Mouse (Mus musculus): ENCODE data around the gene Olfr323. TPM values are rescaled to one million over a fixed set of nuclear protein-coding genes. Genes with fewer than 3 reads are reported as not detected.

Gene Olfr323
- polyA plus RNA-seq, 1 experiment from 2014 or later = not detected

- ATAC-seq (ENCODE audit: low FRiP score) (no peak), DNase-seq (ENCODE audit: low spot score) (no peak)
- no peak overlapping the region for H3K4me2 ChIP-seq (replicated peaks; ENCODE audit: low read depth, low read length)
- H3K9ac ChIP-seq (ENCODE audit: low read depth, low read length) = no peak overlapping the region
- H3K36me3 ChIP-seq (ENCODE audit: control insufficient read depth, insufficient read depth, low read length) = no peaks in the 10 kb centered on the region
- H3K4me1 ChIP-seq (replicated peaks; ENCODE audit: control insufficient read depth, insufficient read depth, low read length) = no peaks in the 10 kb centered on the region
- H3K4me3 ChIP-seq (ENCODE audit: low read depth, low read length) = no peak overlapping the region
- no peaks in the 10 kb centered on the region for H3K27me3 ChIP-seq (ENCODE audit: control insufficient read depth, insufficient read depth, low read length)
- no peak overlapping the region for H3K27ac ChIP-seq (ENCODE audit: low read depth, low read length)
- no peaks in the 10 kb centered on the region for H3K9me3 ChIP-seq (ENCODE audit: control insufficient read depth, low read length)
- 87% methylated on average over 3 of the region's 3 CpGs for WGBS
Measured at GRCm38 (mm10) chr11:58613359-58613758, 16.9 kb downstream of the Olfr323 start.

- ATAC-seq (ENCODE audit: low FRiP score) (no peak), DNase-seq (ENCODE audit: low spot score) (no peak)
- H3K4me2 ChIP-seq (replicated peaks; ENCODE audit: low read depth, low read length) = no peak overlapping the region
- no peaks in the 10 kb centered on the region for H3K9me3 ChIP-seq (ENCODE audit: control insufficient read depth, low read length)
- H3K36me3 ChIP-seq (ENCODE audit: control insufficient read depth, insufficient read depth, low read length) = no peaks in the 10 kb centered on the region
- H3K4me1 ChIP-seq (replicated peaks; ENCODE audit: control insufficient read depth, insufficient read depth, low read length) = no peaks in the 10 kb centered on the region
- no peak overlapping the region for H3K9ac ChIP-seq (ENCODE audit: low read depth, low read length)
- H3K27ac ChIP-seq (ENCODE audit: low read depth, low read length) = no peak overlapping the region
- no peak overlapping the region for H3K4me3 ChIP-seq (ENCODE audit: low read depth, low read length)
- no peaks in the 10 kb centered on the region for H3K27me3 ChIP-seq (ENCODE audit: control insufficient read depth, insufficient read depth, low read length)
- 82% methylated on average over 6 of the region's 6 CpGs for WGBS
Measured at GRCm38 (mm10) chr11:58607030-58607429, 23.3 kb downstream of the Olfr323 start.

- Histone ChIP-seq H3K9ac (ENCODE audit: low read depth, low read length) (no peak overlapping the region), H3K4me1 (replicated peaks; ENCODE audit: control insufficient read depth, insufficient read depth, low read length) (no peaks in the 10 kb centered on the region), H3K27ac (ENCODE audit: low read depth, low read length) (no peak overlapping the region), H3K4me3 (ENCODE audit: low read depth, low read length) (no peak overlapping the region), H3K4me2 (replicated peaks; ENCODE audit: low read depth, low read length) (no peak overlapping the region), H3K36me3 (ENCODE audit: control insufficient read depth, insufficient read depth, low read length) (no peaks in the 10 kb centered on the region), H3K9me3 (ENCODE audit: control insufficient read depth, low read length) (no peaks in the 10 kb centered on the region), H3K27me3 (ENCODE audit: control insufficient read depth, insufficient read depth, low read length) (no peaks in the 10 kb centered on the region)
- DNase-seq (ENCODE audit: low spot score) (no peak), ATAC-seq (ENCODE audit: low FRiP score) (no peak)
- 91% methylated on average over 12 of the region's 12 CpGs for WGBS
Measured at GRCm38 (mm10) chr11:58606177-58606919, 24.0 kb downstream of the Olfr323 start.

- ATAC-seq (ENCODE audit: low FRiP score) (no peak), DNase-seq (ENCODE audit: low spot score) (no peak)
- no peak overlapping the region for H3K27ac ChIP-seq (ENCODE audit: low read depth, low read length)
- no peak overlapping the region for H3K4me2 ChIP-seq (replicated peaks; ENCODE audit: low read depth, low read length)
- H3K9ac ChIP-seq (ENCODE audit: low read depth, low read length) = no peak overlapping the region
- WGBS = 93% methylated on average over 3 of the region's 3 CpGs
- H3K36me3 ChIP-seq (ENCODE audit: control insufficient read depth, insufficient read depth, low read length) = no peaks in the 10 kb centered on the region
- H3K9me3 ChIP-seq (ENCODE audit: control insufficient read depth, low read length) = no peaks in the 10 kb centered on the region
- no peaks in the 10 kb centered on the region for H3K27me3 ChIP-seq (ENCODE audit: control insufficient read depth, insufficient read depth, low read length)
- H3K4me1 ChIP-seq (replicated peaks; ENCODE audit: control insufficient read depth, insufficient read depth, low read length) = no peaks in the 10 kb centered on the region
- no peak overlapping the region for H3K4me3 ChIP-seq (ENCODE audit: low read depth, low read length)
Measured at GRCm38 (mm10) chr11:58605228-58605627, 25.1 kb downstream of the Olfr323 start.

- Histone ChIP-seq H3K4me3 (ENCODE audit: low read depth, low read length) (no peak overlapping the region), H3K27ac (ENCODE audit: low read depth, low read length) (no peak overlapping the region), H3K4me2 (replicated peaks; ENCODE audit: low read depth, low read length) (no peak overlapping the region), H3K9me3 (ENCODE audit: control insufficient read depth, low read length) (no peaks in the 10 kb centered on the region), H3K4me1 (replicated peaks; ENCODE audit: control insufficient read depth, insufficient read depth, low read length) (no peaks in the 10 kb centered on the region), H3K27me3 (ENCODE audit: control insufficient read depth, insufficient read depth, low read length) (no peaks in the 10 kb centered on the region), H3K9ac (ENCODE audit: low read depth, low read length) (no peak overlapping the region), H3K36me3 (ENCODE audit: control insufficient read depth, insufficient read depth, low read length) (no peaks in the 10 kb centered on the region)
- DNase-seq (ENCODE audit: low spot score) (no peak), ATAC-seq (ENCODE audit: low FRiP score) (no peak)
- WGBS = 78% methylated on average over 2 of the region's 2 CpGs
Measured at GRCm38 (mm10) chr11:58604688-58605087, 25.6 kb downstream of the Olfr323 start.

- WGBS = 78% methylated on average over 6 of the region's 6 CpGs
- Histone ChIP-seq H3K36me3 (ENCODE audit: control insufficient read depth, insufficient read depth, low read length) (no peaks in the 10 kb centered on the region), H3K27me3 (ENCODE audit: control insufficient read depth, insufficient read depth, low read length) (no peaks in the 10 kb centered on the region), H3K9ac (ENCODE audit: low read depth, low read length) (no peak overlapping the region), H3K4me2 (replicated peaks; ENCODE audit: low read depth, low read length) (no peak overlapping the region), H3K4me3 (ENCODE audit: low read depth, low read length) (no peak overlapping the region), H3K4me1 (replicated peaks; ENCODE audit: control insufficient read depth, insufficient read depth, low read length) (no peaks in the 10 kb centered on the region), H3K9me3 (ENCODE audit: control insufficient read depth, low read length) (no peaks in the 10 kb centered on the region), H3K27ac (ENCODE audit: low read depth, low read length) (no peak overlapping the region)
- DNase-seq (ENCODE audit: low spot score) = no peak
- no peak for ATAC-seq (ENCODE audit: low FRiP score)
Measured at GRCm38 (mm10) chr11:58602800-58603560, 27.3 kb downstream of the Olfr323 start.

- Histone ChIP-seq H3K4me3 (ENCODE audit: low read depth, low read length) (no peak overlapping the region), H3K27ac (ENCODE audit: low read depth, low read length) (no peak overlapping the region), H3K9me3 (ENCODE audit: control insufficient read depth, low read length) (no peaks in the 10 kb centered on the region), H3K27me3 (ENCODE audit: control insufficient read depth, insufficient read depth, low read length) (no peaks in the 10 kb centered on the region), H3K9ac (ENCODE audit: low read depth, low read length) (no peak overlapping the region), H3K4me2 (replicated peaks; ENCODE audit: low read depth, low read length) (no peak overlapping the region), H3K4me1 (replicated peaks; ENCODE audit: control insufficient read depth, insufficient read depth, low read length) (no peaks in the 10 kb centered on the region), H3K36me3 (ENCODE audit: control insufficient read depth, insufficient read depth, low read length) (no peaks in the 10 kb centered on the region)
- DNase-seq (ENCODE audit: low spot score) (no peak), ATAC-seq (ENCODE audit: low FRiP score) (no peak)
Measured at GRCm38 (mm10) chr11:58602062-58602461, 28.2 kb downstream of the Olfr323 start.

- Histone ChIP-seq H3K4me2 (replicated peaks; ENCODE audit: low read depth, low read length) (no peak overlapping the region), H3K27me3 (ENCODE audit: control insufficient read depth, insufficient read depth, low read length) (no peaks in the 10 kb centered on the region), H3K9me3 (ENCODE audit: control insufficient read depth, low read length) (no peaks in the 10 kb centered on the region), H3K9ac (ENCODE audit: low read depth, low read length) (no peak overlapping the region), H3K27ac (ENCODE audit: low read depth, low read length) (no peak overlapping the region), H3K4me1 (replicated peaks; ENCODE audit: control insufficient read depth, insufficient read depth, low read length) (no peaks in the 10 kb centered on the region), H3K4me3 (ENCODE audit: low read depth, low read length) (no peak overlapping the region), H3K36me3 (ENCODE audit: control insufficient read depth, insufficient read depth, low read length) (no peaks in the 10 kb centered on the region)
- no peak for DNase-seq (ENCODE audit: low spot score)
- no peak for ATAC-seq (ENCODE audit: low FRiP score)
- 87% methylated on average over 13 of the region's 13 CpGs for WGBS
Measured at GRCm38 (mm10) chr11:58597837-58598236, 32.5 kb downstream of the Olfr323 start.

- Histone ChIP-seq H3K36me3 (ENCODE audit: control insufficient read depth, insufficient read depth, low read length) (no peaks in the 10 kb centered on the region), H3K4me3 (ENCODE audit: low read depth, low read length) (no peak within 1 kb of the TSS), H3K4me1 (replicated peaks; ENCODE audit: control insufficient read depth, insufficient read depth, low read length) (no peaks in the 10 kb centered on the region), H3K4me2 (replicated peaks; ENCODE audit: low read depth, low read length) (no peak within 1 kb of the TSS), H3K27me3 (ENCODE audit: control insufficient read depth, insufficient read depth, low read length) (no peaks in the 10 kb centered on the region), H3K9ac (ENCODE audit: low read depth, low read length) (no peak within 1 kb of the TSS), H3K9me3 (ENCODE audit: control insufficient read depth, low read length) (no peaks in the 10 kb centered on the region), H3K27ac (ENCODE audit: low read depth, low read length) (no peak within 1 kb of the TSS)
- DNase-seq (ENCODE audit: low spot score) (no peak), ATAC-seq (ENCODE audit: low FRiP score) (no peak)
- WGBS = 86% methylated on average over 6 of the region's 6 CpGs
Measured at GRCm38 (mm10) chr11:58594814-58595213, 35.5 kb downstream of the Olfr323 start, which contains the start of gene Olfr324. Gene Olfr324, plus strand, starts transcription at chr11:58595114.
